Mouse (Mus musculus) MEL (cell line): ENCODE results near the gene Nckap1. TPM values are rescaled to one million over a fixed set of nuclear protein-coding genes. Genes with fewer than 3 reads are reported as not detected.

ENCODE experiments used
- DNase-seq: peaks from one replicate; pipeline ENCODE4 v3.0.0; 2011; ENCODE audit warnings: low read depth, low spot score
- H3K27ac ChIP-seq: 2 replicates; pipeline ENCODE4 v1.5.1; 2012; ENCODE audit warnings: low read depth, mild to moderate bottlenecking, control low read depth, low read length, moderate library complexity; ENCODE audit not compliant: control insufficient read depth
- H3K27me3 ChIP-seq, 2 experiments: fragments of 150-350 bp in 1 of 2; sonication (generic) in 1 of 2; 2 replicates each; pipeline ENCODE4 v1.6.1; 2012; ENCODE audit warnings: low read length in 2 of 2, mild to moderate bottlenecking in 2 of 2, improper control_type of control experiment in 1 of 2, moderate library complexity in 1 of 2; ENCODE audit not compliant: insufficient read depth in 2 of 2, control insufficient read depth in 1 of 2
- H3K36me3 ChIP-seq, 2 experiments: 2 replicates each; pipeline ENCODE4 v1.6.1; 2012 to 2014; ENCODE audit warnings: low read length in 2 of 2, improper control_type of control experiment in 1 of 2, inconsistent platforms in 1 of 2, mild to moderate bottlenecking in 1 of 2; ENCODE audit not compliant: insufficient read depth in 2 of 2, control insufficient read depth in 1 of 2
- H3K4me1 ChIP-seq, 2 experiments: fragments of 150-350 bp in 1 of 2; sonication (generic) in 1 of 2; 2 replicates each; pipeline ENCODE4 v1.6.1; 2012; ENCODE audit warnings: low read length in 2 of 2, improper control_type of control experiment in 1 of 2, mild to moderate bottlenecking in 1 of 2; ENCODE audit not compliant: insufficient read depth in 2 of 2, control insufficient read depth in 1 of 2
- H3K4me3 ChIP-seq, 2 experiments: fragments of 150-350 bp in 1 of 2; sonication (generic) in 1 of 2; 2 replicates each; pipeline ENCODE4 v1.5.1; 2012; ENCODE audit warnings: low read depth in 2 of 2, low read length in 2 of 2, mild to moderate bottlenecking in 2 of 2, moderate library complexity in 2 of 2, control low read depth in 1 of 2, improper control_type of control experiment in 1 of 2; ENCODE audit not compliant: control insufficient read depth in 1 of 2, insufficient read depth in 1 of 2
- H3K79me2 ChIP-seq: 2 replicates; pipeline ENCODE4 v1.6.1; 2012; ENCODE audit warnings: mild to moderate bottlenecking, low read length, moderate library complexity; ENCODE audit not compliant: control insufficient read depth, poor library complexity, insufficient read depth
- H3K9ac ChIP-seq: 2 replicates; pipeline ENCODE4 v1.6.1; 2012; ENCODE audit warnings: low read depth, mild to moderate bottlenecking, control low read depth, low read length, moderate library complexity; ENCODE audit not compliant: control insufficient read depth, poor library complexity, severe bottlenecking
- H3K9me3 ChIP-seq: fragments of 150-350 bp; sonication (generic); replicated peaks from 2 replicates; pipeline ENCODE4 v1.6.1; 2012; ENCODE audit warnings: mild to moderate bottlenecking, low read length, improper control_type of control experiment, moderate library complexity; ENCODE audit not compliant: insufficient read depth
- CHD2 ChIP-seq: IDR thresholded peaks from 2 replicates; pipeline ENCODE4 v1.6.1; 2011; ENCODE audit warnings: low read length, improper control_type of control experiment
- CTCF ChIP-seq, 3 experiments: IDR thresholded peaks in 2 of 3; conservative IDR thresholded peaks in 1 of 3; 2 replicates each; pipeline ENCODE4 v1.5.1; 2011 to 2012; ENCODE audit warnings: low read length in 3 of 3, low read depth in 2 of 3, mild to moderate bottlenecking in 2 of 3, improper control_type of control experiment in 1 of 3, inconsistent platforms in 1 of 3, mixed read lengths in 1 of 3, moderate library complexity in 1 of 3; ENCODE audit not compliant: control insufficient read depth in 1 of 3, insufficient read depth in 1 of 3, poor library complexity in 1 of 3, severe bottlenecking in 1 of 3
- GATA1 ChIP-seq: IDR thresholded peaks from 2 replicates; pipeline ENCODE4 v1.6.1; 2011; ENCODE audit warnings: low read depth, low read length, improper control_type of control experiment
- HCFC1 ChIP-seq: IDR thresholded peaks from 2 replicates; pipeline ENCODE4 v1.6.1; 2012; ENCODE audit warnings: low read depth, mild to moderate bottlenecking, inconsistent platforms, low read length, improper control_type of control experiment, moderate library complexity
- JUND ChIP-seq: IDR thresholded peaks from 2 replicates; pipeline ENCODE4 v1.6.1; 2011; ENCODE audit warnings: low read depth, mild to moderate bottlenecking, improper control_type of control experiment, low read length
- MAZ ChIP-seq: IDR thresholded peaks from 2 replicates; pipeline ENCODE4 v1.6.1; 2012; ENCODE audit warnings: low read depth, mild to moderate bottlenecking, inconsistent platforms, low read length, improper control_type of control experiment
- MEF2A ChIP-seq: IDR thresholded peaks from 2 replicates; pipeline ENCODE4 v1.6.1; 2014; ENCODE audit warnings: low read depth, mild to moderate bottlenecking, inconsistent platforms, low read length, improper control_type of control experiment; ENCODE audit not compliant: poor library complexity, insufficient replicate concordance, severe bottlenecking; ENCODE audit errors: extremely low read depth
- MXI1 ChIP-seq: IDR thresholded peaks from 2 replicates; pipeline ENCODE4 v1.6.1; 2011; ENCODE audit warnings: mild to moderate bottlenecking, low read depth, low read length, improper control_type of control experiment
- NELFE ChIP-seq: IDR thresholded peaks from 2 replicates; pipeline ENCODE4 v1.6.1; 2011; ENCODE audit warnings: low read depth, low read length, improper control_type of control experiment
- NRF1 ChIP-seq: IDR thresholded peaks from 2 replicates; pipeline ENCODE4 v1.6.1; 2014; ENCODE audit warnings: low read depth, mild to moderate bottlenecking, inconsistent platforms, low read length, improper control_type of control experiment, moderate library complexity; ENCODE audit not compliant: poor library complexity, insufficient read depth, severe bottlenecking
- RCOR1 ChIP-seq: IDR thresholded peaks from 2 replicates; pipeline ENCODE4 v1.6.1; 2012; ENCODE audit warnings: low read depth, mild to moderate bottlenecking, inconsistent platforms, low read length, improper control_type of control experiment
- SIN3A ChIP-seq: IDR thresholded peaks from 2 replicates; pipeline ENCODE4 v1.6.1; 2012; ENCODE audit warnings: low read length, improper control_type of control experiment, inconsistent platforms
- TCF12 ChIP-seq: IDR thresholded peaks from 2 replicates; pipeline ENCODE4 v1.6.1; 2014; ENCODE audit warnings: low read depth, mild to moderate bottlenecking, inconsistent platforms, low read length, improper control_type of control experiment, moderate library complexity
- UBTF ChIP-seq: IDR thresholded peaks from 2 replicates; pipeline ENCODE4 v1.6.1; 2012; ENCODE audit warnings: low read depth, mild to moderate bottlenecking, inconsistent platforms, low read length, improper control_type of control experiment, moderate library complexity, borderline replicate concordance; ENCODE audit not compliant: insufficient read depth
- ZC3H11A ChIP-seq: IDR thresholded peaks from 2 replicates; pipeline ENCODE4 v1.6.1; 2012; ENCODE audit warnings: low read depth, mild to moderate bottlenecking, inconsistent platforms, low read length, improper control_type of control experiment
- ZKSCAN1 ChIP-seq: IDR thresholded peaks from 2 replicates; pipeline ENCODE4 v1.6.1; 2012; ENCODE audit warnings: low read depth, mild to moderate bottlenecking, inconsistent platforms, low read length, improper control_type of control experiment, moderate library complexity
- ZMIZ1 ChIP-seq: IDR thresholded peaks from 2 replicates; pipeline ENCODE4 v1.6.1; 2012; ENCODE audit warnings: low read depth, mild to moderate bottlenecking, inconsistent platforms, low read length, improper control_type of control experiment, moderate library complexity
- polyA plus RNA-seq, 2 experiments: library from polyadenylated mRNA; stranded (reverse) in 1 of 2; unstranded in 1 of 2; fragments of >175 nt in 1 of 2; fragments of >200 nt in 1 of 2; gene quantifications; 2 replicates each; pipeline versions ENCODE4 v1.2.1 to v1.2.4; 2012; ENCODE audit warnings: low replicate concordance in 2 of 2, low read depth in 1 of 2; ENCODE audit not compliant: insufficient read length in 2 of 2, insufficient read depth in 1 of 2, missing spikeins in 1 of 2
- total RNA-seq: library from RNA; depleted of rRNA; stranded (reverse); fragments of 300-350 nt; gene quantifications from 2 replicates; pipeline ENCODE4 v1.2.3, GENCODE M21; 2012

Nckap1 gene
- total and polyA plus RNA-seq, 3 experiments, result 5.9 to 7.1 TPM; not detected in 1

DNA sequence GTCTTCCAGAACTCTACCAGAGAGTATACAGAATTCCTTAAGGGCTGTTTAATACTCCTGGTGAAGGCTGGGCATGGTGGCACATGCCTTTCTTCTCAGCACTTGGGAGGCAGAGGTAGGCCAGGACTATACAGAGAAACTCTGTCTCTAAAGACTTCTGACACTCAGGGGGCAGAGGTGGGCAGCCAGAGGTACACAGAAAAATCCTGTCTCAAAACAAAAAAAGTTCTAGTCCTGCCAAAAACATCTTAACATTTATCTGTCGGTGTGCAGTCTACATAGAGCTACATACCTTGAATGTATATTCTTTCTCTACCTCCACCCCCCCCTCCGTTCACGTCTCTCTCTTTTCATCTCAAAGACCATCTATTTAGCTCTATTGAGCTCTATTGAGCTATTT, 1.2 kb upstream of the Nckap1 start:
- H3K4me3 ChIP-seq, result no peak overlapping the region
- no peak for DNase-seq
- TF ChIP-seq MAZ (no peak), RCOR1 (no peak), ZMIZ1 (no peak), MEF2A (no peak), CHD2 (no peak), NELFE (no peak), JUND (no peak), TCF12 (no peak)
- TF ChIP-seq, all 39 proteins: peak for 0
- peaks cover 5 to 8% of the 10 kb centered on the region in 2 experiments; a peak in 3 of 4 replicates for H3K27me3 ChIP-seq
- peaks cover 3 to 9% of the 10 kb centered on the region in 2 experiments for H3K4me1 ChIP-seq
- H3K36me3 ChIP-seq, result peaks cover 0 to 3% of the 10 kb centered on the region in 2 experiments; a peak in 2 of 4 replicates
- H3K79me2 ChIP-seq, result peaks cover 1% of the 10 kb centered on the region; the same call in 1 of the 2 replicates
- no peak overlapping the region for H3K27ac ChIP-seq
- no peaks in the 10 kb centered on the region for H3K9me3 ChIP-seq
- no peak overlapping the region for H3K9ac ChIP-seq

DNA sequence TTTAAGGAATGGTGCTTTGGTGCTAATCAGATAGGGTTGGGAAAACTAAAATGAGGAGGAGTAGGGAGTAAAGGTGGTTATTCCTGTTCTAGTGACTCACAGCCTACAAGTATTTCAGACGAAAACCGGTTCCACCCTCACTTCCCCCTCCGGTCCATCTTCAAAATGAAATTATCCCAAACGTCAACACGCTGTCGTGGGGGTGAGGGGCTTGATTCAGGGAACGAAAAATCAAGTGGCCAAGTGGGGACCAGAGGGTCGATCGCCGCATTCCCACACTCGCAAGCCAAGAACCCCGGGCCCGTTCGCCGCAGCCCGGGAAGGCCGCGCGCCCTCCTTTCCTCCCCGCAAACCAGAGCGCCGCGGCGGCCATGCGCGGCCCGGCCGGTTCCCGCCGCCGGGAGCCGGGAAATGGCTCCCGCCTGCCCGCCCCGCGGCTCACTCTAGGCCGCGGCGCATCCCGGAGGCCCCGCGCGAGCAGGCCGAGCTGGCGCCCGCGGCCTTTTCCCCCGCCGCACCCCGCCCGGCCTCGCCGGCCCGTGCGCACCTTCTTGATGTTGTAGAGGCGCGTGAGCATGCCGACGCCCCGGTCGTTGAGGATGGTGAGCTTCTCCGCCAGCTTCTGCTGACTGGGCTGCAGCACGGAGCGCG, 744 bp downstream of the Nckap1 start:
- Histone ChIP-seq H3K79me2 (peaks cover 1% of the 10 kb centered on the region), H3K9me3 (no peaks in the 10 kb centered on the region), H3K4me3 (peak overlapping the region; percentile 74 to 81), H3K9ac (peak overlapping the region; percentile 79), H3K4me1 (peaks cover 3 to 9% of the 10 kb centered on the region in 2 experiments), H3K36me3 (peaks cover 0 to 3% of the 10 kb centered on the region in 2 experiments; a peak in 2 of 4 replicates), H3K27ac (no peak overlapping the region), H3K27me3 (peaks cover 1 to 5% of the 10 kb centered on the region in 2 experiments; a peak in 3 of 4 replicates)
- no peak for TF ChIP-seq NRF1
- TF ChIP-seq UBTF, result peak; percentile 72; the same call in 1 of the 2 replicates
- no peak for TF ChIP-seq SIN3A
- no peak for TF ChIP-seq CTCF (IDR thresholded peaks at IDR 0.05 in 2 of 3, conservative IDR thresholded peaks at IDR 0.05 in 1 of 3; ENCODE audit: control insufficient read depth in 1 of 3, insufficient read depth in 1 of 3, low read depth in 2 of 3, low read length in 3 of 3, poor library complexity in 1 of 3, severe bottlenecking in 1 of 3)
- TF ChIP-seq ZC3H11A, result no peak
- no peak for TF ChIP-seq MXI1
- no peak for TF ChIP-seq ZKSCAN1
- TF ChIP-seq CHD2, result no peak
- TF ChIP-seq HCFC1, result 0 out of 2 replicates have a peak, but pooled peaks have one; percentile 18
- TF ChIP-seq GATA1, result no peak
- DNase-seq, result peak; percentile 45
